Mouse (Mus musculus): ENCODE data around the gene Shc1. TPM values are rescaled to one million over a fixed set of nuclear protein-coding genes. Genes with fewer than 3 reads are reported as not detected.

Gene Shc1
- polyA plus RNA-seq, 1 experiment from 2014 or later: 14.3 TPM

DNA sequence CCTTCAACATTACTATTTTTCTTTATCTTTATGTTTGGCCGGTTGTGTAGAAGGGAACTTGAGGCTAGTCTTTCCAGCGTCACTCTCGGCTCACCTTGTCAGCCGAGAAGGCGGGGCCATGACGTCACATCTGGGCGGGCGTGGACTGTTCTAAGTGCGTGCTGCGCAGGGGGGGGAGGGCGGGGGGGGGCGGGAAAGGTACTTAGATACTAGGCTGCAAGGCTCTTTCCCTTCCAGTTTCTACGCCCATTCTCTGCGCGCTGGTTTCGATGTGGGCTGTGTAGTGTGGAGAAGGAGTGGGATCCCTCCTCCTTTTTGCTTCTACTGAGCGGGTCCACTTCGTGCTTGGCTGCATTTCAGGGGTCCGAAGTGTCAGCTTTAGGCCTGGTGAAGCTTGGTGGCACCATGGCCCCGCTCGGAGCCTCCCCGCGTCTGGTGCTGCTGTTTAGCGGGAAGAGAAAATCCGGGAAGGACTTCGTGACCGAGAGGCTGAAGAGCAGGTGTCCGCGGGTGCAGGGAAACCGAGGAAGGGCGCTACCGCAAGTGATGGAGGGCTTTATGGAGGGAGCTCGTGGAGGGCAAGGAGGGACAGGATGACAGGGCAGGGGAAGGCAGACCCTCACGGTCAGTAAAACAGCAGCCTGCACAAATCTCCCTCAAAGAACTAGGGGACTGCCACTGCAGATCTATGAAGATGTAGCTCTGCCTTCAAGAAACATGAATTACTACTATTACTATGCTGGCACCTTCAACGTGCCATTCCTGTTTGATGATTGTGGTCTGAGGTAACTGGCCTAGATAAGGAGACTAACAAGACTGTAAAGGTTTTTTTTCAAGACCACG, 40.9 kb downstream of the Shc1 start:
- Histone ChIP-seq H3K4me3 (peak overlapping the region; percentile 57), H3K4me1 (peaks cover 16% of the 10 kb centered on the region), H3K9me3 (no peaks in the 10 kb centered on the region), H3K4me2 (replicated peaks) (peak overlapping the region; percentile 64), H3K27ac (replicated peaks) (peak overlapping the region; percentile 92), H3K36me3 (no peaks in the 10 kb centered on the region), H3K9ac (replicated peaks) (peak overlapping the region; percentile 72), H3K27me3 (no peaks in the 10 kb centered on the region)
- ATAC-seq (replicated peaks): peak; percentile 90
- WGBS: under 1% methylated on average over 35 of the region's 36 CpGs

GRCm38 (mm10) chr3:89468268-89468667, 50.0 kb downstream of the Shc1 start:
- no peak for ATAC-seq (replicated peaks)
- no peak overlapping the region for H3K4me2 ChIP-seq (replicated peaks)
- no peak overlapping the region for H3K4me3 ChIP-seq
- H3K27ac ChIP-seq (replicated peaks): no peak overlapping the region
- no peaks in the 10 kb centered on the region for H3K9me3 ChIP-seq
- H3K4me1 ChIP-seq: no peaks in the 10 kb centered on the region
- 56% methylated on average over 4 of the region's 4 CpGs for WGBS
- peaks cover 4% of the 10 kb centered on the region; the same call in 1 of the 2 replicates for H3K36me3 ChIP-seq
- no peaks in the 10 kb centered on the region for H3K27me3 ChIP-seq
- no peak overlapping the region for H3K9ac ChIP-seq (replicated peaks)

GRCm38 (mm10) chr3:89472280-89472679, 54.0 kb downstream of the Shc1 start:
- ATAC-seq (replicated peaks): no peak
- H3K36me3 ChIP-seq: peaks cover 4% of the 10 kb centered on the region; the same call in 1 of the 2 replicates
- no peak overlapping the region for H3K9ac ChIP-seq (replicated peaks)
- H3K4me1 ChIP-seq: no peaks in the 10 kb centered on the region
- no peak overlapping the region for H3K27ac ChIP-seq (replicated peaks)
- 84% methylated on average over 7 of the region's 7 CpGs for WGBS
- no peaks in the 10 kb centered on the region for H3K9me3 ChIP-seq
- no peak overlapping the region for H3K4me3 ChIP-seq
- no peak overlapping the region for H3K4me2 ChIP-seq (replicated peaks)
- H3K27me3 ChIP-seq: no peaks in the 10 kb centered on the region

- Histone ChIP-seq H3K36me3 (no peaks in the 10 kb centered on the region; the same call in 1 of the 2 replicates), H3K4me3 (no peak overlapping the region), H3K4me1 (no peaks in the 10 kb centered on the region), H3K9me3 (no peaks in the 10 kb centered on the region), H3K27ac (replicated peaks) (no peak overlapping the region), H3K9ac (replicated peaks) (no peak overlapping the region), H3K27me3 (no peaks in the 10 kb centered on the region), H3K4me2 (replicated peaks) (no peak overlapping the region)
- WGBS: 80% methylated on average over 6 of the region's 6 CpGs
- ATAC-seq (replicated peaks): no peak
Measured at GRCm38 (mm10) chr3:89473838-89474237, 55.6 kb downstream of the Shc1 start.

DNA sequence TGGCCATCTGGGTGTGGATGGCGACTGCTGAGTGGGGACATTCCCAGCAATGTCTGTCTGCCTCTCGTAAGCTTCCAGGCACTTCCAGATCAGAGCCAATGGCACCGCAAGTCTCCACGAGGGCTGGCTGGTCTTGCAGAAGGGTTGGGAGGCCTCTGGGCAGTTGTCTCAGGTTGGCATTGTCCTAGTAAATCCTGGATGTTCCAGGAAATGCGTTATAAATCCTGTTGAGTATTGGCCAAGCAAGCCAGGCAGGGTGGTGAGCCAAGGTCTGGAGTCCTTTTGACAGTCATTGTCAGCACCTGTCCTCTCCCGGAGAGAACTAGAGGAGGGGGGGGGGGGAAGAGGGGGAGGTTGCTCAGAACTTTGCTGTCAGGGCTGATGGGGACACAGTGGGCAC, 60.8 kb downstream of the Shc1 start:
- no peaks in the 10 kb centered on the region for H3K9me3 ChIP-seq

More for the DNA sequence above, 60.8 kb downstream of the Shc1 start:
- Histone ChIP-seq H3K4me3 (no peak overlapping the region), H3K4me1 (no peaks in the 10 kb centered on the region), H3K9ac (replicated peaks) (no peak overlapping the region), H3K4me2 (replicated peaks) (no peak overlapping the region), H3K27ac (replicated peaks) (no peak overlapping the region), H3K27me3 (no peaks in the 10 kb centered on the region), H3K36me3 (no peaks in the 10 kb centered on the region)
- WGBS: 84% methylated on average over 6 of the region's 6 CpGs
- no peak for ATAC-seq (replicated peaks)

Other genes starting within 250 kb of the Shc1 start
- 116 and 120 TPM in 2 replicates for gene Scamp3, start 241.0 kb upstream of the Shc1 start, polyA plus RNA-seq (2015; fragmentation: Nextera tagmentation; extraction: Ambion mirVana)
- 22.3 and 24.6 TPM in 2 replicates for gene Fam189b, start 235.3 kb upstream of the Shc1 start, polyA plus RNA-seq (2015; fragmentation: Nextera tagmentation; extraction: Ambion mirVana)
- 39.2 and 42.7 TPM in 2 replicates for gene Gba, start 215.5 kb upstream of the Shc1 start, polyA plus RNA-seq (2015; fragmentation: Nextera tagmentation; extraction: Ambion mirVana)
- gene Thbs3, start 203.3 kb upstream of the Shc1 start, polyA plus RNA-seq (2015; fragmentation: Nextera tagmentation; extraction: Ambion mirVana): 67.0 and 68.3 TPM in 2 replicates
- 172 and 175 TPM in 2 replicates for gene Mtx1, start 191.4 kb upstream of the Shc1 start, polyA plus RNA-seq (2015; fragmentation: Nextera tagmentation; extraction: Ambion mirVana)
- 1.1 and 1.8 TPM in 2 replicates for gene Muc1, start 189.4 kb upstream of the Shc1 start, polyA plus RNA-seq (2015; fragmentation: Nextera tagmentation; extraction: Ambion mirVana)
- 192 and 205 TPM in 2 replicates for gene Krtcap2, start 172.5 kb upstream of the Shc1 start, polyA plus RNA-seq (2015; fragmentation: Nextera tagmentation; extraction: Ambion mirVana)
- 57.7 and 58.7 TPM in 2 replicates for gene Trim46, start 172.1 kb upstream of the Shc1 start, polyA plus RNA-seq (2015; fragmentation: Nextera tagmentation; extraction: Ambion mirVana)
- 76.5 and 89.6 TPM in 2 replicates for gene Dpm3, start 159.1 kb upstream of the Shc1 start, polyA plus RNA-seq (2015; fragmentation: Nextera tagmentation; extraction: Ambion mirVana)
- 35.4 and 40.6 TPM in 2 replicates for gene Slc50a1, start 147.9 kb upstream of the Shc1 start, polyA plus RNA-seq (2015; fragmentation: Nextera tagmentation; extraction: Ambion mirVana)
- 9.2 and 9.9 TPM in 2 replicates for gene Efna1, start 137.3 kb upstream of the Shc1 start, polyA plus RNA-seq (2015; fragmentation: Nextera tagmentation; extraction: Ambion mirVana)
- gene Efna3, start 95.5 kb upstream of the Shc1 start, polyA plus RNA-seq (2015; fragmentation: Nextera tagmentation; extraction: Ambion mirVana): 41.0 and 42.5 TPM in 2 replicates
- gene Efna4, start 80.4 kb upstream of the Shc1 start, polyA plus RNA-seq (2015; fragmentation: Nextera tagmentation; extraction: Ambion mirVana): 14.4 and 15.7 TPM in 2 replicates
- gene Adam15, start 68.4 kb upstream of the Shc1 start, polyA plus RNA-seq (2015; fragmentation: Nextera tagmentation; extraction: Ambion mirVana): 32.9 and 34.0 TPM in 2 replicates
- gene Dcst2, start 56.5 kb upstream of the Shc1 start, polyA plus RNA-seq (2015; fragmentation: Nextera tagmentation; extraction: Ambion mirVana): 0.11 and 0.13 TPM in 2 replicates
- 0.51 and 0.89 TPM in 2 replicates for gene Dcst1, start 53.2 kb upstream of the Shc1 start, polyA plus RNA-seq (2015; fragmentation: Nextera tagmentation; extraction: Ambion mirVana)
- 0.37 and 0.52 TPM in 2 replicates for gene Zbtb7b, start 23.7 kb upstream of the Shc1 start, polyA plus RNA-seq (2015; fragmentation: Nextera tagmentation; extraction: Ambion mirVana)
- 0.64 and 0.82 TPM in 2 replicates for gene Lenep, start 15.7 kb upstream of the Shc1 start, polyA plus RNA-seq (2015; fragmentation: Nextera tagmentation; extraction: Ambion mirVana)
- 42.0 and 42.3 TPM in 2 replicates for gene Flad1, start 6.6 kb upstream of the Shc1 start, polyA plus RNA-seq (2015; fragmentation: Nextera tagmentation; extraction: Ambion mirVana)
- 165 and 196 TPM in 2 replicates for gene Cks1b, start 60 bp upstream of the Shc1 start, polyA plus RNA-seq (2015; fragmentation: Nextera tagmentation; extraction: Ambion mirVana)
- gene Pygo2, start 11.8 kb downstream of the Shc1 start, polyA plus RNA-seq (2015; fragmentation: Nextera tagmentation; extraction: Ambion mirVana): 39.4 and 41.5 TPM in 2 replicates
- gene Pbxip1, start 18.3 kb downstream of the Shc1 start, polyA plus RNA-seq (2015; fragmentation: Nextera tagmentation; extraction: Ambion mirVana): 12.1 and 15.1 TPM in 2 replicates
- 80.2 and 80.9 TPM in 2 replicates for gene Pmvk, start 36.1 kb downstream of the Shc1 start, polyA plus RNA-seq (2015; fragmentation: Nextera tagmentation; extraction: Ambion mirVana)
- 9.0 and 10.4 TPM in 2 replicates for gene Kcnn3, start 101.7 kb downstream of the Shc1 start, polyA plus RNA-seq (2015; fragmentation: Nextera tagmentation; extraction: Ambion mirVana)